In genomic region chr2:57283791-57284190, GRCm38 (mm10) we compare ENCODE assay signal across 19 mouse cellular contexts.
"Had no signal": no experiment of that assay in that cellular context is flagged by ENCODE, and none has a peak within 500 bp of the region (broad histone marks: within the 10 kb centered on the region; RNA-seq: fewer than 3 reads in every experiment).

No protein-coding gene starts in this region.

- H3K27me3 ChIP-seq: liver, embryonic 13.5 days; midbrain, embryonic 15.5 days; neural tube, embryonic 13.5 days; stomach, embryonic 15.5 days had no signal

- H3K4me3 ChIP-seq: left cerebral cortex, adult 2 months; liver, embryonic 13.5 days; midbrain, embryonic 12.5 days; midbrain, embryonic 15.5 days; myocyte; neural tube, embryonic 13.5 days; stomach, embryonic 15.5 days had no signal

- DNase-seq: kidney, adult 2 months; kidney, postnatal 25 days; layer of hippocampus, postnatal 36 days; liver, embryonic 13.5 days; lung, adult 2 months; lung, postnatal 14 days; lung, postnatal 4 days; right cerebral cortex, adult 18-20 months; right cerebral cortex, postnatal 25 days; spleen, adult 18-20 months; thymus, postnatal 14 days; thymus, postnatal 4 days had no signal

- H3K4me2 ChIP-seq: liver, embryonic 13.5 days; midbrain, embryonic 12.5 days; midbrain, embryonic 15.5 days; neural tube, embryonic 13.5 days; stomach, embryonic 15.5 days had no signal

- H3K9me3 ChIP-seq: liver, embryonic 13.5 days; midbrain, embryonic 12.5 days; midbrain, embryonic 15.5 days; neural tube, embryonic 13.5 days; stomach, embryonic 15.5 days had no signal

- H3K36me3 ChIP-seq: liver, embryonic 13.5 days; midbrain, embryonic 12.5 days; midbrain, embryonic 15.5 days; neural tube, embryonic 13.5 days; stomach, embryonic 15.5 days had no signal

- H3K4me1 ChIP-seq: liver, embryonic 13.5 days; midbrain, embryonic 15.5 days; neural tube, embryonic 13.5 days; stomach, embryonic 15.5 days had no signal

- H3K9ac ChIP-seq: liver, embryonic 13.5 days; midbrain, embryonic 12.5 days; midbrain, embryonic 15.5 days; neural tube, embryonic 13.5 days; stomach, embryonic 15.5 days had no signal

- H3K27ac ChIP-seq: kidney, postnatal 0 days; left cerebral cortex, adult 2 months; liver, embryonic 13.5 days; midbrain, embryonic 12.5 days; midbrain, embryonic 15.5 days; neural tube, embryonic 13.5 days; stomach, embryonic 15.5 days had no signal
